Mouse (Mus musculus): ENCODE data around the gene Cntfr.

Cntfr gene

DNA sequence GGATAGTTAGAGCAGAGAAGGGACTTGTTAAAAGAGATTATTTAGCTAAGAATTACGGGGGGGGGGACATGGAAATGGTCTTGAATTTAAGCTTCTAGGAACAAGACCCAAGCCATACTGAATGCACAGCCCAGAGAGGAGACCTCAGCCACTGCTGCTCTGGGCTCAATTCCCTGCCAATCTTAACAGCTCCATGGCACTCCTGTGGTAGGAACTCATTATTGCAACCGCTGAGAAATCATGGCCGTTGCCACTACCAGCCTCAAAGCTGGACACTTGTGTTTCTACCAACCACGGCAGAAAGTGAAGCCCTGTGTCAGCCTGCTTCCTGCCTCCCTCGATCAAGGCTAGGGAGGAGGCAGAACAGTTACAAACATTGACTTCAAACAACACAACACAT, 51.4 kb downstream of the Cntfr start:
- DNase-seq (ENCODE audit: low spot score): no peak

DNA sequence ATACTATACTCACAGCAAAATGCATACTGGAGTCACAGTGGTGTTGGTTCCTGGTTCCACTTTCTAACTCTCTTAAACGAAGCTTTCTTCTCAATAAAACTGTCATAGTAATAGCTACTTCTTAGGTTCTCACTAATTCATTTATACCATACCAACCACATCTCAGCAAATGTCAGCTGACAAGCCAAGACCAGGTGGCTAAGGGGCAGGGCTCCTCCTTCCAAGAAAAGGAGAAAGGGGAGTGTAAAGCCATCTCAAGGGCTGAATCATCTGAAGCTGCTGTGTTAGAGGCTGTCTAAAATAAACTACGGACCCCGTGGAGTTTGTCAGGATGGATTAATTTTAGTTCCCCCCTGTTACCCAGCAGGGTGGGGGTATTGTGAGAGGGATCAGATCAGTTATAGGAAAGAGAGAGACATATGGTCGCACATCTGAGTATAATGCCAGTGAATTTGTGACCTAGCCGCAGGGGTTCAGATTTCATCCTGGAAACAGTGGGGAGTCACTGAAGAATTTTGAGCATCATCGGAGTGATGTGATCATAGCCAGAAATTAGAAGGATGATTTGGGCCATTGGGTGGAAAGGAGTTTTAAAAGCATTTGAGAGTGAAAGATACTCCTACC, 55.6 kb downstream of the Cntfr start:
- DNase-seq (ENCODE audit: low spot score): no peak

DNA sequence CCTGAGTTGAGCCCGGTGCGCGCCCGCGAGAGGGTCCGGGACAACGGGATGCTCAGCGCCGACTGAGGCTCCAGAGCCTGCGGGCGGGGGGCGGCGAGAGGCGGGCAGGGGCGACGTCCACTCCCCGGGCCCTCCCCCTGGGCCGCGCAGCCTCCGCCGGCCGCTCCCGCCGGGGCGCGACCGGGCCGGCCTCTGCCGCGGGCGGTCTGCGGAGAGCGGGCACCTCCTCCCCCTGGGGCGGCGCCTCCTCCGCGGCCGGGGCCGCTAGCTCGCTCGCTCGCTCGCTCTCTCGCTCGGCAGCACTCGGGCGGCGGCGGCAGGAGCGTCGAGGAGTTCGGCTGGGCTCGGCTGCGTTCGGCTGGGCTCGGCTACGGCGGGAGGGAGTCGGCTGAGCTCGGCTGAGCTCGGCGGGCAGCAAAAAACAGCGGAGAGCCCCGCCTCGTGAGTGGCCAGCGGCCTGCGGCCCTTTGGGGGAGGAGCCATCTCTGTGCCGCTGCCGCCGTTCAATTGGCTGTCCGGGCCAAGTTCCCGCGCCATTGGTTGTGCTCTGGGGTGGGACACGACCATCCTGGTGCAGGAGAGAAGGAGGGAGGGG, 56.9 kb downstream of the Cntfr start, which contains the start of gene Enho:
Gene Enho, minus strand, starts transcription at position 412 of the 595 bp plus-strand sequence.
- DNase-seq (ENCODE audit: low spot score): peak; percentile 88

DNA sequence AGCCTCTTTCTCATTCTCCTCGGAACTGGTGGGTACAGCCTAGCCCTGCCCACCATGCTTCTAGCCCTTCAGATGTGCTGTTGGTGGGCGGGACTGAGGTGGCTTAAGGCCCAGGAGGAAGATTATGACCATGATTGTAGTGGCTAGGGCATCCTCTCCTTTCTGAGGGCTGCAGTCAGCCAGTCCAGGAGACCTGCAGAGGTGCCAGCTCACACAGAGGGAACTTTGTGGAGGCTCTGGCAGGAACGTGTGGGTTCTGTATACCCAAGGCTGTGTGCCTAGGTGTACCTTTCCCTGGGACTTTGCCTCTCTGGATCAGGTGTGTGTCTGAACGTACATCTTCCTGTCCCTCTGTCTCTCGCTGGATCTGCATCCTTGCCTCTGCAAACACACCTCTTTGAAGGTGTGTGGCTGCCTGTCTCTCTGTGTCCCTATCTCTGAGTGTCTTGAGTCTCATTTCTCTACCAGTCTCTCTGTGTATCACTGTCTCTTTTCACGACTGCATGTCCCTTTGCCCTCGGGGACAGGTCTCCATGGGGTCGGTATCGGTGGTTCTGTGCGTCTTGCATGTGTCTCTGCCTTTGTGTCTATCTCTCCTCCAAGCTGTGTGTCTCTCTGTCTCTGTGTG, 57.6 kb downstream of the Cntfr start:
- DNase-seq (ENCODE audit: low spot score): no peak

DNA sequence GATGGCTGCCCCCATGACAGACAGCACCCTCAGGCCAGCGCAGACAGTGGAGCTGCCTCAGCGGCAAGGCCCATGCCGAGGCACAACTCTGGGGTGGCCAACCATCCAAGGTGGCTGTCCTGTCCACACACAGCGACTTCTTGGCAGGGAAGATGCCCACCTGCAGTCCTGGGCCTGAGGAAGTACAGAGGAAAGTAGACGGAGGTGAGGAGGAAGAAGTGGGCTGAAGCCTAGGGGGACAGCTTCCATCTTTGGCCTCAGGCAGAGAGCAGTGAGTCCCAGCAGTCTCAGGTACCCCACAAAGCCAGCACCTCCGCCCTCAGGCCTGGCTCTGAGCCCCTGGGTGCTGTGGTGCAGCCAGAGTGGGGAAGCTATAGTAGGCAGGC, 58.1 kb downstream of the Cntfr start:
- DNase-seq (ENCODE audit: low spot score): no peak

DNA sequence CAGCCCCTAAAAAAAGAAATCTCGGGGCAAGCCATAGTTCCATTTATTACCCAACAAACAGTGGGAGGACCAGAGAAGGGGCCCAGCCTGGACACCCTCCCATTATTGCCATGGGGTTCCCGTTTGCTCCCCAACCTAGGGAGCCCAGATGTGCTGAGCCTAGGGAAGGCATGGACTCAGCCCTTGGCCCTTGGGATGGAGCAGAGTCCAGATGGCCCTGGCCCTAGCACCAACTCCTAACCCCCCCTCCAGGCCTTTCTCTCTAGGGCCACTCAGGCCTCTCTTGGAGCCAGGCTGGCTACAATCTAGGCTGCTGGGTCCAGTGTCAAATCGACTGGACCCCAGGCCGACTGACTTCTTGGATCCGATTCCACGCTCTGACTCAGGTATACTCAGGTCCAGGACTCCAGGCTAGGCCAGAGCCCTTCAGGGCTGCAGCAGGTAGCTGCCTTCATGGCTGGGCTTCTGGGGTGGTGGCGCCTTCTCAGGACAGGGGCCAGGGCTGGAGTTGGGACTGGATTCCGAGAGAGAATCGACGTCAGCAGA, 58.6 kb downstream of the Cntfr start:
- no peak for DNase-seq (ENCODE audit: low spot score)

DNA sequence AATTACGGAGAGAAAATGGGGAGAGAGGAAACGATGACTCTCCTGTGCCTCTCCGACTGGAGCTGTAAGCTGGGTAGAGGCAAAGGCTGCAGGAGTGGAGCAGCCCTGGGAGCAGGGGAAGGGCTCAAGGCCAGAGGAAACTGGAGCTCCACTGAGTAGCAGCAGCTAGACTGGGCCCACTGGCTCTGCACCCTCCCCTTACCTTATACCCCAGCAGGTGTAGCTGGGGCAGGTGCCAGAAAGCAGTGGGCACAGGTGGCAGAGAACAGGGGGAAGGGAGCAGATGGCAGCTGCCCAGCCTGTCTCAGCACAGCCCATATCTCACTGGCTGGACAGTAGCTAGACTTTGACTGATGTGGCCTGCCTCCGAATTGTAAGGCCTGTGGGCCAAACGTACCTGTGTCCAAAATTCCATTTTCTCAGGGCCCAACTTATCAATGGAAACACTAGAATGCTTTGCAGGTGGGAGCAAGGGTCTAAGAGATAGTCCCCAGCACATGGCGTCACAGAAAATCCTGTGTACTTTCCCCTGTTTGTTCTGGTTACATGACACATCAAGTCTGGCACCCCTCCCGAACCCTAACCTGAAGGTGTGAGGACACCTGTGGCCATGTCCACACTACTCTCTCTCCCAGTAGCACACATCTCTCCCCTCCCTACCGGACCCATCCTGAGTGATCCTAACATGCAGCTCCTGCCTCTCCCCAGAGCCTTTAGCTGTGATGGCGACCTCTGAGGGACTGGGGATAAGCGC, 59.8 kb downstream of the Cntfr start:
- DNase-seq (ENCODE audit: low spot score): no peak

DNA sequence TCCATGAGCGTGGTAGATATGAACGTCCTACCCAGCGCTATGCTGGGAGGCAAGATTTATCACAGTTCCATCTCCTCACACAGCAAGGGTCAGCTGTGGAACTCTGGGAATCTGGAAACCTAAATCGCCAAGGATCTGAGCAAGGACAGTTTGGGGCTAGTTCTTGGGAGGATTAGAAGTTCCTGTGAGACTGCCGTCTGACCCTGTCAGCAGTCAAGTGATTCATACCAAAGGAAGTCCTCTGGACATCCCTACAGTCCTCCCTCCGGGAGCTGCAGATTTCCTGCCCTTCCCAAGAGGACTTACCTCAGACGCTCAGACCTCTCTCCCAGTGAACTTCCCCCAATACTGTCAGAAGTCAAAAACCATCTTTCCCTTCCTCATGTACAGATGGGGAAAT, 60.5 kb downstream of the Cntfr start:
- DNase-seq (ENCODE audit: low spot score): no peak

DNA sequence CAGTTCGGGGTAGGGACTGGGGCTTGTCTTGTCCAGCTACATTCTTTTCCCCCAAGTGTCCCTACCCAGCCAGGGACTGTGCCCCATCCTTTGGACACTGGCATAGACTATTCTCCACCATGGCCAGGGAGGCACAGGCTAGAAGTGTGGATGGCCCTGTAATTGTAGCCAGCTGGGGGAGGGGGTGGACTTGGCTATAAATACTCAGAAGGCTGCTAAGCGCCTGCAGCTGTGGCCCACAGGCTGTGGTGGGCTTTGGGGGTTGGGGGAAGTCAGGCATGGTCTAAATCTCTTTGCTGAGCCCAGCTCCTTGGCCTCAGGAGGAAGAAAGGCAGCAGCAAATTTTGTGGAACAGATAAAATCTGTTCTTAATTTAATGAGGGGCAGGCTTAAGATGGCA, 61.0 kb downstream of the Cntfr start:
- no peak for DNase-seq (ENCODE audit: low spot score)

DNA sequence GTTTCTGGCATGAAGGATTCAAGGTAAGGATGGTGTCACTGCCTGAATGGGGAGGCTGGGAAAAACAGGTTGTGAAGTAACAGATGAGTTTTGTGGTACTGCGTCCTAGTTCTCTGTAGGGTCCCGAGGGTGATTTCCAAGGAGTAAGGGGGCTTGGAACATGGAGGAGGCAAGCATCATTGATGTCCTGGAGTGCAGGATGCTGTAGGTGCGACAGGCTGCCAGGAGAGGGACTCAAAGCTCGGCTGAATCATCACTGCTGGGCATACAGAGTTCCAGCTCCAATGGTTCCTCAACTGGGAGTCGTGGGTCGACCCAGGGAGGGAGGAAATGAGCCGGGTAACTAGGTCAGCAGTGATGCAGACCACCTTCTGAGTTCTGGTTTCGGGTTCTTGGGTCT, 61.7 kb downstream of the Cntfr start:
- no peak for DNase-seq (ENCODE audit: low spot score)

DNA sequence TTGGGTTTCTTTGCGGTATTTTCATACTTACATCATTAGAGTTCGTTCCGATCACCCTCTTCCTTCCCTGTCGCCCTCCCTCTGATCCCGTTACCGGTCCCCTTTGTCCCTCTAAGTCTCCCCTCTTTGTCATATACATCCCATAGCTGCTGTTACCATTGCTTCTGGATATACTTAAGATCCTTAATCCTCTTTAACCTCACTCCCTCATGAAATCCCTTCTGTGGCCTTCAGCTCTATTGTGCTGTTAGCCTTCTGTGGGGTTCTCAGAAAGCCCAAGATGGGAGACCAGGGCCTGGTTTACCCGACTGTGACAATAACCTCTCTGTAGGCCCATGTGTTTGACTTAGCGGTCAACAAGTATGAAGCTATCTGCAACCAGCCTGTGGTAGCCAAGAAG, 62.3 kb downstream of the Cntfr start:
- DNase-seq (ENCODE audit: low spot score): no peak

DNA sequence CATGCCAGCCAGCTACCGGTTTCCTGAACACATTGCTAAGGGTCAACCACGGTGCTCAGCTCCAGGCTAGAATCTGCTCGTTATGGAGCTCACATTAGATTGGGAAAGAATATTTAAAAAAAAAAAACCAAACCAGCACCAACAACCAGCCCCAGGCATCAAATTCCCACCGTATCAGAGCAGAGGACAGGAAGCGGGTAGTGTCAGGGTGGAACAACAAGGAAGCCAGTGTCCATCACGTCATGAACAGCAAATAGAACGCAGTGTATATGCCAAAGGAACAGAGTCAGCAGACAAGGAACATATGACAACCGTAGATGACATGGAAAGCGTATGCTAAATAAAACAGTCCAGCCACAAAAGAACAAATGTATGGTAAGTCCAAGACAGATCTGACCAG, 63.9 kb downstream of the Cntfr start:
- no peak for DNase-seq (ENCODE audit: low spot score)

DNA sequence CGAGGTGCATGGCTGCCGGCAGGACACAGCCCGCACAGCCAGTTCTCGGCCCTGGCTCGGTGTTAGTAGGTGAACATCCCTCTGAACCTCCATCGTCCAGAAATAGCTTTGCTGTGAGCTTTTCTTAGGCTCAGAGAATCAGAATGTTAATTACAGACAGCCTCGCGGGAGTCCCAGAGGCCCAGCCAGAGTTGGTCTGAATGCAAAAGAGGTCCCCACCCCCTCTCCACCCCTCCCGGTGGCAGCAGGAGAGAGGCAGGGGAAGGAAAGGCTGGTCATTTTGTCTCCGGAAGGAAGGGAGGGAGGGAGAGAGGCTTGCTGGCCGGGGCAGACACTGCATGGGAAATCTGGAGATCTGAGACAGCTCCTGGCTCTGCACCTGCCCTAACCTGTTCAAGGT, 65.5 kb downstream of the Cntfr start:
- DNase-seq (ENCODE audit: low spot score): no peak

DNA sequence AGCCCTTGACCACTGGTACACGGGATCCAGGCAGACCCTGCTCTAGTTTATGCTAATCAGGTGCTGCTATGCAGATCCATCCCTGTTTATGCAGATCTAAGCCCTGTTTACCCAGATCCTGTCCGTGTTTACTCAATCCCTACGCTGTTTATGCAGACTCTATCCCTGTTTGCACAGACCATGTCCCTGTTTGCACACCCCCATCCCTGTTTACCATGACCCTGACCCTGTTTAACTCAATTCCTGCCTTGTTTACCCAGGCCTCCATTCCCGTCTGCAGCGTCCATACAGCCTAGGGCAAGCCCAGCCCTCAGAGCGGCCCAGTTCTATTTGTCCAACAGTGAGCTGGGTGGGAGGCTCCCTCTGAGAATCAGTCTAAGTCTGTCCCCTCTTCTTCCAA, 66.7 kb downstream of the Cntfr start:
- no peak for DNase-seq (ENCODE audit: low spot score)

DNA sequence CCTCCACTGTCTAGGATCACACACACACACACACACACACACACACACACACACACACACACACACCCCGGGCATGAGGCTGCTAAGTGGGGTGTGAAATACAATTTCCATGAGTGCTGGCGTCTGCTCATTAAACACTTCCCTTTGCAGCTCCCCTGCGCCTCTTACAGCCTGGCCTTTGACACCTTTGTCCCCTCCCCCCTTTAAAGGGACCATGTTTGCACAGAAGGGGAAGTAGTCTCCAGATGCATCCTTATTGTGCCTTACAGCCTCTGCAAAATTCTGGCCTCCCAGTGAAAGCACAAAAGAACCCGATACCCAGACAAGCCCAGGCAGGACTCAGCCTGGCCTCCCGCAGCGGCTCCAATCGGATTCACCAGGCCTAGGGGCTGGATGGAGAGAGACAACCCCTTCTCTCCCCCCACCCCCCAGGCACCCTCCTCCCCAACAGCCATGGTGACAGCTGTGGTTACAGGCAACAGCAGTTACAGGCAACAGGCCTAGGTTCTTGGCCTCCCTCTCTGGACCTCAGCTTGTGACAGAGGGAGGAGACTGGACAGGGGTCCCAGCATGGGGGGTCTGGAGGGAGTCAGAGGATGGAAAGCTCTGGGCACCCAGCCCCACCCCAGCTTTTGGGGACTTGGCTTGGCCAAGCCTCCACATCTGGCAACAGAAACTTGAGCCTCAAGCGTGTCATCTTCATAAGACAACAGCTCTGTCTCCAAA, 68.5 kb downstream of the Cntfr start:
- DNase-seq (ENCODE audit: low spot score): no peak

DNA sequence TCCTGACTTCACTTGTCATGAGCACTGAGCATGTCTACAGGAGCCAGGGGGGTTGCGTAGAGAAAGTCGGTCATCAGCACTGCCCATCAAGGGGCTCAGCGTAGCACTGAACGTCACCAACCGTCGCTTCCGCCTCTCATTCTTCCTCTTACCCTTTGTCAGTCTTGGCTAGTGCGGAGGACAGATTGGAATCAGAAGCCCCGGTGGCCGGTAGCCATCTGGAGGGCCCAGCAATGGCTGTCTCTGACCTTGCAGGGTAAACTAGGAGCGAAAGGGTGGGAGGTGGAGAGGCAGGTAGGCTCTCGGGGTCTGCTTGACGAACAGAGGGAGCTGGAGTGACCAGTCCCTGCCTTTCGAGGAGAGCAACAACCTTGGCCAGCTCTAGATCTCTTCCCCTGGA, 74.8 kb downstream of the Cntfr start:
- no peak for DNase-seq (ENCODE audit: low spot score)

DNA sequence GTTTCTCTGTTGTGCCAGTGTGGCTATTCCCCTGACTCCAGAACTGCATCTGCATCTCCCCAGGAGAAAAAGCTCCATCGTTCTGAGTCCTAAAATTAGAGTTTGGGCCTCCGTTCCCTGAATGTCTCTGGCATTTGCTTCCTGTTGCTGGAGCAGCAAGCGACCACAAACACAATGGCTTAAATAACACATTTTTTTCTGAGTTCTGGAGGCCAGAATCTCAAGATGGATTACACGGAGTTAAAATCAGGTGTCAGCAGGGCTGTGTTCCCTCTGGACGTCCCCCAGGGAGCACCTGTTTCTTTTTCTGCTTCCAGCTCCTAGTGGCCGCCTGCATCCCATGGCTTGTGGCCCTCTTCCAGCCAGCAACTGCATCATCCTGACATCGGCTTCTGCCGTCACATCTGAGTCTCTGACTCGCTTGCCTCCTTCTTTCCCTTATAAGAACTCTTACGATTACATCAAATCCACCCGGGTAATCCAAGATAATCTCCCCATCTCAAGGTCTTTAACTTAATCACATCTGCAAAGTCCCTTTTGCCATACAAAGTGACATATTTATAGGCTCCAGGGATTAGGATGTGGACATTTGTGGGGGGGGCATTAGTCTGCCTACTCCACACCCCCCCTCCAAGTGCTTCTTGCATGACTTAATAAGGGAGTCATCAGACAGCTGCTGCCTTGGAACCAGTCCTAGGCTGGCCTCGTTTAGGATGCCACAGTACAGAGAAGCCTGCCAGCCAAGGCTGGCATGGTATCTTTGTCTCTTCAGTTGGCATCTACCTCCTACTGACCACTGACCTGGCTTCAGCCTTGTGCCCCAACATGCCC, 77.8 kb downstream of the Cntfr start:
- no peak for DNase-seq (ENCODE audit: low spot score)

DNA sequence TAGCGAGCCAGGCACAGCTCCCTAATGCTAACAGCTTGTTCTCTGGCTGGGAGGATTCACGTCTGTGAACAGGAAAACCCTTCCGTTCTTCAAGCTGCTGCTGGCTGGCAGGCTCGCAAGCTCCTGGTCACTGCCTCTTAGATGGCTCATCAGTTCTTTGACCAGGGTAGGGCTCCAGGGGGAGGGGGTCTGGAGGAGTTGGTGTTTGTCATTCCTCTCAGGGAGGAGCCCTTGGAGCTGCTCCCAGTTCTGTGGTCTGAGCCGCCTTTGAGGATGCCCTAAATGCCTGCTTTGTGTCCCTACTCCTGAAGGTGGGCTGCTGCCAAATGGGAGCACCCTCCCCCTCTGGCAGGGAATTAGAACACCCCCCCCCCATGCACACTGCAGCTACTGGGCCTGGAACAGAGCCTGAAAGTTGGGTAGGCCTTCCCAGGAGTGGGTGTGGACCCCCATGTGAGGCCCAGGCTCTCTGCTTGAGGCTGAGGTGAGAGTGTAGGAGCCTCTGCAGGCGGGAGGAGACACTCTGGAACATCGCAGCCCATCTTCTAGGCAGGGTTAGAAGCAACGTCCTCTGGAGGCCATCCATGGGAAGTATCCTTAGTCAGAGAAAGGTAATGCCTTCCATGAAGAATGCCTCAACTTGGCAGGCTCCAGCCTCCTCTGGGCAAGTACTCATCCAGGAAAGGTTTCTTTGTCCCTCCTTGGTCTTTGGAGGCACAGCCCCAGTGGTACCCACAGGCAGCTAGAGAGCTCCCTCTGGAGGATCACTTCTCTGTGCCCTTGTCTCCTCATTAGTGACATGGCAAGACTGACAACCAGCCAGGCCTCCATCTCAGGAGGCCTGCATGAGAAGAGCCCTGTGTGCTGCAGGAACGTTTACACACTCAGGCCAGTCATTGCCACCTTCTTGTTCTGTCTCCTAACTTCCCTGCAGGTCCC, 81.0 kb downstream of the Cntfr start:
- no peak for DNase-seq (ENCODE audit: low spot score)

DNA sequence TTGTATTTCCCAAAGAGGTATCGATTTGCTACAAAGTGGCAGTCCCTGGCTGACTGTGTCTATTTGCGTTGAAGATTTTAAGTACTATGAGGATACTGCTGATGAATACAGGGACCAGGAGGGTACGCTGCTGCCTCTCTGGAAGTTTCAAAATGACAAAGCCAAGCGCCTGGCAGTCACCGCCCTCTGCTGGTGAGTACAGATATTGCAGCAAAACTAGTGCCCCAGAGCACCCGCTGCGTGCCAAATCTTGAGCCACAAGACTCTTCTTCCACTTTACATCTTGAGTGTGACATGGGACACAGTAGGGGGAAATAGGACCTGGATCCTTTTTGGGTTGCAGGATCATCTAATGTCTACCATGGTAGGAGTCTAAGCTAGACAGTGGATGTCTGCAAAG, 82.7 kb downstream of the Cntfr start:
- peak; percentile 51 for DNase-seq (ENCODE audit: low spot score)

DNA sequence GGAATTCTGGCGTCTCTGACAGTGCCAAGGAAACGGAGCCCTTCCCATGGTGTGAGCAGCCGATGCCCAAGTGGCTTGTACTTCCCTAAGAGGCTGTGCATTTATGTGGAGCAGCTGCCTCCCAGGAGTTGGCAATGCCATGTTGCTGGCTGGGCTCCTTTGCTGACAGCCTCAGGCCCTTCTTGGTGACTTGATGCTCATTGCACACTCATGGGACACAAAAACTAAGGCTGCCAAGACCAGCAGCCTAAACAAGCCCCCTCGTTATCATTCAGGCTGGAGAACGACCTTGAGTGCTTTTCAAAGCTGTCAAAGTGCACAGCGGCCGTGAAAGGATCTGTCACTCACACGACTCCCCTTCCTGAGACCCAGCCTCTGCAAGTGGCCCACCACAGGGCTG, 84.7 kb downstream of the Cntfr start:
- no peak for DNase-seq (ENCODE audit: low spot score)

Data from ovary, postnatal 10 days (tissue).